Mouse (Mus musculus) CD4-positive, CD25-positive, alpha-beta regulatory T cell (primary cell): ENCODE results near the gene Ceacam3. TPM values are rescaled to one million over a fixed set of nuclear protein-coding genes. Genes with fewer than 3 reads are reported as not detected.

Source experiments
- polyA plus RNA-seq: library from polyadenylated mRNA; unstranded; fragments of 100-300 nt; shearing (Covaris generic); gene quantifications from one replicate; pipeline ENCODE4 v1.2.1, GENCODE M21; 2017

The Ceacam3 gene
- not detected for polyA plus RNA-seq

GRCm38 (mm10) chr7:17149931-17150330, at the start of gene Ceacam3:
Ceacam3 (plus strand) TSS chr7:17150282.

GRCm38 (mm10) chr7:17203177-17203576, 53.1 kb downstream of the Ceacam3 start, which contains the start of gene Psg29:
Psg29 (plus strand) TSS chr7:17203477.

Other genes starting within 250 kb of the Ceacam3 start
- 10.5 TPM for gene Ptgir, start 243.8 kb upstream of the Ceacam3 start, polyA plus RNA-seq
- 135 TPM for gene Calm3, start 226.2 kb upstream of the Ceacam3 start, polyA plus RNA-seq
- not detected for gene Pnmal2, start 205.6 kb upstream of the Ceacam3 start, polyA plus RNA-seq
- not detected for gene Pnmal1, start 190.6 kb upstream of the Ceacam3 start, polyA plus RNA-seq
- gene Gm42372, start 167.2 kb upstream of the Ceacam3 start, polyA plus RNA-seq: 3.3 TPM
- 0.13 TPM for gene Ccdc8, start 157.6 kb upstream of the Ceacam3 start, polyA plus RNA-seq
- 136 TPM for gene Ppp5c, start 122.4 kb upstream of the Ceacam3 start, polyA plus RNA-seq
- 0.71 TPM for gene Hif3a, start 87.9 kb upstream of the Ceacam3 start, polyA plus RNA-seq
- gene Psg16, start 76.2 kb upstream of the Ceacam3 start, polyA plus RNA-seq: 0.68 TPM
- gene Psg29, start 53.2 kb downstream of the Ceacam3 start, polyA plus RNA-seq: not detected